Mouse (Mus musculus): ENCODE data around the gene Btbd6.

The Btbd6 gene

DNA sequence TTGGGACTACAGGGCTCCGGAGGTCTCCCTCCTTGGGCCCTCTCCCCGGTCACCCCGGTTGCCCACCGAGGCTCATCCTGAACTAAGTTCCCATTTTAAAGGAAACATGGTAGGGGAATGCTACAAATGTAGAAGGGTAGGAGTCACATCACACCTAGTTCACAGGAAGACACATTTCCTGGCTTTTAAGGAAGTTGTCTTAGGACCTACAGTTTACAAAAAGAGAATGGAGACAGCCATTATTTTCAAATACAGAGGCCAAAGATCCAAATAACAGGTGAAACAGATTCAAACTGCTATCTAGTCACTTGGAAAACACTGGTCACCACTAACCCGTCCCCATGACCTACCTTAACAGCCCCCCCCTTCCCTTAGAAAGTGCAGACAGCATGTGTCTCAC is 36.2 kb downstream of the Btbd6 start:
- no peak for DNase-seq

DNA sequence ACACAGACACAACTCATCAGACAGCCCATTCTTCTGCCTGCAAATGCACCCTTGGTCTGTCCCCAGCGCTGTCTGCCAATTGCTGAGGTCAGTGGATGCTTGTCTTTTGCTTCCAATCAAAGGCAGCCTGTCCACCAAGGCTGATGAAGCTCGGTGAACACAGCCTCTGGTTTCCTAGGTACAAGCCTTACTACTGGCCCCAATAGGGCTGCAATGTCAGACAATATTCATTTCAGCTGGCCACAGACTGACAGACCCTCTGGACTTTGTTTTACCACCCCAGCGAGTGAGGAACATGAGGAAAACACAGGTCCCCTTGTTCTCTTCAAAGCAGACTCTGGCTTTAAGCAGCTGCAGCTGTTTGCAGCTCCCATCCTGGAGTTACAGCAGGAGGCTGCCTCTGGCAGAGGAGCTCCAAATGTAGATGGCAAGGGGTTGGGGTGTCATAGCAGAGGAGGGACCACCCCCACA is 36.8 kb downstream of the Btbd6 start:
- no peak for DNase-seq

- peak; percentile 86 to 96 for DNase-seq
These were observed 37.6 kb downstream of the Btbd6 start, which contains the start of gene Pacs2 for GRCm38 (mm10) chr12:113013604-113014558. Gene Pacs2, plus strand, starts transcription at chr12:113014508.

DNA sequence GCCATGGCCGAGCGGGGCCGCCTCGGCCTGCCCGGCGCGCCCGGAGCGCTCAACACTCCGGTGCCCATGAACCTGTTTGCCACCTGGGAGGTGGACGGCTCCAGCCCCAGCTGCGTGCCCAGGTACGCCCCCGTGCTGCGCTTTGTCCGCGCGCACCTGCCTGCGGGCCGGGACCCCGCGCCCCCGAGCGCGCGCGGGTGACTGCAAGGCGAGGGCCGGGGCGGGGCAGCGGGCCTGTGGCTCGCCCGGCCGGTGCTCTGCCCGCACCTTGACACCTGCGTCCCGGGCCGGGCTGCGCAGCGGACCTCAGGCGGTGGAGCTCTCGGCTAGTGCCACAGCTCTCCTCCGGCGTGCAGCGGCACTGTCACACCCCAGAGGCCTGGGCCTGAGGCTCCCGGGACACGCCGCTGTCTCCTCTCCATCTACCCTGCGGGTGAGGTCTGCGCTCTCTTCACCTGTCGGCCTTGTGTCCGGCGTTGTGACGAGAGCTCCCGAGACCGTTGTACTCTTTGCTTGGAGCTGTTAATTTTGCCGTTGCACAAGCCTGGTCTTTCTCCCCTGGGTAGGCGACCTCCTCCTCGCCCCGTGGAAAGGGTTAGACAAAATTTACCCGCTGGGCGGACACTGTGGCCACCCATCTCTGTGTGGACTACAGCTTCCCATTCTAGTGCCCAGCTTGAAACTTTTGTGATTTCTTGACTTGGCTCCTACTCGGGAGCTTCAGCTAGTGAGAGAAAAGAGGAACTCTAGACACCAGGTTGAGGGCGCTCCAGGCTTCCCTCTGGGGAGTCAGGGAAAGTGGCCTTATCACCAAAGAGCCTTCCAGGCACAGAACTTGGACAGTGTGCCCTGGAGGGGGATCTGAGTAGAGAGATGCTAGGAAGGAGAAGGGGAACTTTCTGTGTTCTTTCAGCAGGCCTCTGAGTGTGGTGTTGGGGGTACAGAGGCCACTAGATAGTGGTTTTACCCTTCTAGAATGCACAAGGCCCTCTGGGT is 38.6 kb downstream of the Btbd6 start:
- DNase-seq, result peak; percentile 41 to 52

GRCm38 (mm10) chr12:113015956-113016355 is 39.7 kb downstream of the Btbd6 start:
- DNase-seq, result no peak

GRCm38 (mm10) chr12:113016976-113017375 is 40.7 kb downstream of the Btbd6 start:
- DNase-seq, result no peak

- no peak for DNase-seq
These were observed 41.2 kb downstream of the Btbd6 start for GRCm38 (mm10) chr12:113017429-113017984.

DNA sequence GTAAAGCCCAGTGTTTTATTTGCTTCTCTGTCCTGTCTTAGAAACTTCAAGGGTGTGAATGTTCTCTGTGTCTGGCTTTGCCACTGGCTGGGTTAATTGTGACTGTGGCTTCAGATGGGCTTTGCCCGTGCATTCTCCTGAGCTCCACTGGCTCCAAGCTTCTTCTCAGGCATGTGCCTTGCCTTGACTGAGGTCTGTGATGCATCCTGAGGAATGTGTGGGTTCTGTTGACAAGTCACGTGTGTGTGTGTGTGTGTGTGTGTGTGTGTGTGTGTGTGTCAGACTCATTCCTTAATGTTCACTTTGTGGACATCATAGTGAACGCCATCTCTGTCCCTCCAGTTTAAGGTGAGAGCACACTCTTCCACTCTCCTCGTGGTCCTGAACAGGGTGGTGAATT is 42.5 kb downstream of the Btbd6 start:
- DNase-seq, result no peak

DNA sequence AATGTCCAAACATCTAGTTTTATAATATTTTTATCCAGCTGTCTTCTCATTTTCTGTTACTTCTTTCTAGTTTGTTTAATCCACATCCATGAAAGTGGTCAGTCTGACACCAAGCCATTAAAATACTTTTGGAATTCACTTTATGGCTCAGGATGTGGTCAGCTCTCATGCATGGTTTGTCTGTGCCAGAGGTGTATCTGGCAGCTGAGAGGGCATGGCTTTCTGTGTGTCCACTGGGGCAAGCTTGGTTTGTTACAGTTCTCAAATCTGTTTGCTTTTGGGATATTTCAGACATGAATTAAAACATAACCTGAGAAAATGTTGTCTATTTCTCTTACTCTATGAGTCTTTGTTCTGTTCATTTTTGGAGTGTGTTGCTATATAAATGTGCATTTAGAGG is 45.2 kb downstream of the Btbd6 start:
- no peak for DNase-seq

GRCm38 (mm10) chr12:113023082-113023481 is 46.8 kb downstream of the Btbd6 start:
- DNase-seq, result no peak

DNA sequence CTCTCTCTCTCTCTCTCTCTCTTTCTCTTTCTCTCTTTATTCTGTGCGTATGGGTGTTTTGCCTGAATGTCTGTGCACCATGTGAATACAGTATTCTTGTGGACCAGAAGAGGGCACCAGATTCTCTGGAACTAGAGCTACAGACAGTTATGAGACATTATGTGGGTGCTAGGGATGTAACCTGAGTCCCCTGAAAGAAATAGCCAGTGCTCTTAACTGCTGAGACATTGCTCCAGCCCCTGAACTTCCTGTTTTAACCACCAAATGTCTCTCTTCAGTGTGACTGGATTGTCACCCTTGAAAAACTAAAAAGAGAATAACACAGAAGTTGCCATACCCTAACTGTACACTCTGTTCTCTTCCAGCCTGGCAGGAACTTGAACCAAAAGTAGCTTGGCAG is 50.3 kb downstream of the Btbd6 start:
- no peak for DNase-seq

- DNase-seq, result no peak
These were observed 51.2 kb downstream of the Btbd6 start for GRCm38 (mm10) chr12:113027495-113027894.

DNA sequence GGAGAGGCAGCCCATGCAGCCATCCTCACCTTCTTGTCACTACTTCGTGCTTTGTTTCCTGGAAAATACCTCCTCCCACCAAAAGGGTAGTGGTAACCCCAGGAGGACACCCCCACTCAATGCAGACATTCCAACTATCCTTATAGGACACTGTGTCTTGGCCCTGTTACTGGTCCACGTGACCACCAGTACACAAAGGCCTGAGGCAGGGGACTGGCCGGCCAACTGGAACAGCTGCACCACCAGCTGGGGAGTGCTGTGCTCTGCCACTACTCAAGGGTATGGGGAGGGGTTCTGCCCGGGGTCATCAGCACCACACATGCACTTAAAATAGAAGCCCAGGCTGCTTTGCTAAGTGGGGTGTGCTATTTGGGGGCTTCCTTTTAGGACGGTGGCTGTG is 51.8 kb downstream of the Btbd6 start:
- no peak for DNase-seq
